Comparison of ENCODE assay signal across 7 mouse cellular contexts in genomic region chr17:12769380-12769921, GRCm38 (mm10). TPM values are rescaled to one million over a fixed set of nuclear protein-coding genes. Genes with fewer than 3 reads are reported as not detected.
DNase-seq lines count a peak whose midpoint lies in the region; ATAC-seq and TF ChIP-seq lines count a peak whose summit lies in the region.

TSS of gene Igf2r (minus strand) at chr17:12769664.

- H3K4me1 ChIP-seq in embryonic facial prominence, embryonic 10.5 days, result peaks cover 50% of the 10 kb centered on the region
- H3K4me1 ChIP-seq in limb, embryonic 10.5 days, result peaks cover 35% of the 10 kb centered on the region
- H3K4me1 ChIP-seq in midbrain, embryonic 12.5 days, result peaks cover 24% of the 10 kb centered on the region
- no peaks in the 10 kb centered on the region; the same call in 1 of the 2 replicates for H3K4me1 ChIP-seq in small intestine, adult 2 months (ENCODE audit: control insufficient read depth, insufficient read depth, insufficient read length, low read length)

- H3K36me3 ChIP-seq in embryonic facial prominence, embryonic 10.5 days (replicated peaks), result peaks cover 58% of the 10 kb centered on the region
- peaks cover 87% of the 10 kb centered on the region for H3K36me3 ChIP-seq in limb, embryonic 10.5 days
- H3K36me3 ChIP-seq in midbrain, embryonic 12.5 days, result no peaks in the 10 kb centered on the region
- no peaks in the 10 kb centered on the region for H3K36me3 ChIP-seq in small intestine, adult 2 months (ENCODE audit: control insufficient read depth, insufficient read depth, low read length)

- H3K27ac ChIP-seq in embryonic facial prominence, embryonic 10.5 days (replicated peaks), result peak within 1 kb of the TSS; percentile 93
- H3K27ac ChIP-seq in limb, embryonic 10.5 days, result peak within 1 kb of the TSS; percentile 93
- H3K27ac ChIP-seq in midbrain, embryonic 12.5 days (replicated peaks), result peak within 1 kb of the TSS; percentile 49; the same call in 1 of the 2 replicates
- H3K27ac ChIP-seq in small intestine, adult 2 months (ENCODE audit: insufficient read depth, low read depth, low read length), result no peak within 1 kb of the TSS; the same call in 1 of the 2 replicates

- no peak for TF ChIP-seq CTCF in small intestine, adult 2 months (IDR thresholded peaks at IDR 0.05; ENCODE audit: extremely low read depth, insufficient read length, insufficient replicate concordance, low read depth, low read length)

- no peaks in the 10 kb centered on the region; the same call in 1 of the 2 replicates for H3K27me3 ChIP-seq in embryonic facial prominence, embryonic 10.5 days (replicated peaks; ENCODE audit: low read depth, poor library complexity, severe bottlenecking)
- H3K27me3 ChIP-seq in limb, embryonic 10.5 days (ENCODE audit: low read depth, poor library complexity, severe bottlenecking), result no peaks in the 10 kb centered on the region
- H3K27me3 ChIP-seq in midbrain, embryonic 12.5 days, result peaks cover 12% of the 10 kb centered on the region
- no peaks in the 10 kb centered on the region for H3K27me3 ChIP-seq in small intestine, adult 2 months (ENCODE audit: control insufficient read depth, insufficient read depth, low read length)

- TF ChIP-seq POLR2A in small intestine, adult 2 months (IDR thresholded peaks at IDR 0.05; ENCODE audit: low read depth, low read length), result peak; percentile 38; the same call in 1 of the 2 replicates

- H3K9ac ChIP-seq in midbrain, embryonic 12.5 days (replicated peaks), result peak within 1 kb of the TSS; percentile 80

- peaks cover 16% of the 10 kb centered on the region for H3K9me3 ChIP-seq in embryonic facial prominence, embryonic 10.5 days
- H3K9me3 ChIP-seq in limb, embryonic 10.5 days (replicated peaks), result peaks cover 8% of the 10 kb centered on the region; the same call in 1 of the 2 replicates
- peaks cover 7% of the 10 kb centered on the region; the same call in 1 of the 2 replicates for H3K9me3 ChIP-seq in midbrain, embryonic 12.5 days

- DNase-seq in adrenal gland, postnatal 10 days, result peak; percentile 88
- peak; percentile 93 for DNase-seq in embryonic facial prominence, embryonic 10.5 days (ENCODE audit: low spot score)
- peak; percentile 76 for DNase-seq in kidney, adult 18-20 months
- DNase-seq in limb, embryonic 10.5 days (ENCODE audit: low spot score), result peak; percentile 91

- H3K4me2 ChIP-seq in midbrain, embryonic 12.5 days (replicated peaks), result peak within 1 kb of the TSS; percentile 90

- ATAC-seq in granulocyte monocyte progenitor cell, adult 5-6 weeks (replicated peaks; ENCODE audit: poor library complexity, severe bottlenecking), result peak; percentile 72
- ATAC-seq in midbrain, embryonic 12.5 days (ENCODE audit: low FRiP score, low read depth), result peak; percentile 94

- 15% methylated on average over 67 of the region's 67 CpGs for WGBS in embryonic facial prominence, embryonic 10.5 days
- WGBS in limb, embryonic 10.5 days, result 29% methylated on average over 67 of the region's 67 CpGs
- 6% methylated on average over 52 of the region's 67 CpGs for WGBS in midbrain, embryonic 12.5 days
- 53% methylated on average over 67 of the region's 67 CpGs for WGBS in small intestine, adult 2 months

- H3K4me3 ChIP-seq in embryonic facial prominence, embryonic 10.5 days, result peak within 1 kb of the TSS; percentile 83
- peak within 1 kb of the TSS; percentile 77 for H3K4me3 ChIP-seq in limb, embryonic 10.5 days
- peak within 1 kb of the TSS; percentile 79 for H3K4me3 ChIP-seq in midbrain, embryonic 12.5 days
- peak within 1 kb of the TSS; percentile 75 for H3K4me3 ChIP-seq in small intestine, adult 2 months (ENCODE audit: low read depth, low read length)

RNA-seq across cellular contexts. Expression of gene Igf2r, which starts in this region (rescaled TPM):
- 10 to 100 TPM; 60.7 to 77.0 TPM for total RNA-seq in adrenal gland, postnatal 10 days (2021)
- 25.9 and 27.2 TPM in 2 replicates for polyA plus RNA-seq in embryonic facial prominence, embryonic 10.5 days (2016; fragmentation: Nextera tagmentation; extraction: Ambion mirVana)
- 0.04 and 0.73 TPM in 2 replicates for total RNA-seq in granulocyte monocyte progenitor cell, adult 5-6 weeks (2014; fragmentation: Nextera tagmentation)
- 0.78 and 1.5 TPM in 2 replicates for total RNA-seq in granulocyte monocyte progenitor cell, adult 5-6 weeks (2017)
- 30.3 and 35.6 TPM in 2 replicates for polyA plus RNA-seq in limb, embryonic 10.5 days (2016; fragmentation: Nextera tagmentation; extraction: Ambion mirVana)
- 20.4 and 20.7 TPM in 2 replicates for polyA plus RNA-seq in midbrain, embryonic 12.5 days (2016; fragmentation: Nextera tagmentation; extraction: Ambion mirVana)
- 8.3 and 19.7 TPM in 2 replicates for polyA plus RNA-seq in small intestine, adult 2 months (2012; rRNA removed)

Comparison
In these comparisons a context has a peak if more than half of its experiments do, and no peak if none do; other contexts are left out.
1. RNA of gene Igf2r (total RNA-seq): 60.7 to 77.0 TPM in adrenal gland, postnatal 10 days; 0.04 to 1.5 TPM in granulocyte monocyte progenitor cell, adult 5-6 weeks; every median in the first group is over 10 times any median in the second.
2. Peak in every context shown above with its lines, with median percentiles within 50 percentile points of each other: DNase-seq and H3K4me3 ChIP-seq.